Mouse (Mus musculus) stomach, postnatal 0 days (tissue): Measurements from ENCODE around the gene Omp.

ENCODE experiments used
- CTCF ChIP-seq: IDR thresholded peaks from 2 replicates; pipeline ENCODE4 v1.5.1; 2016; ENCODE audit warnings: antibody characterized with exemption, low read depth, mild to moderate bottlenecking, moderate library complexity
- EP300 ChIP-seq: optimal IDR thresholded peaks from 2 replicates; pipeline ENCODE3; 2016; ENCODE audit warnings: antibody characterized with exemption

- TF ChIP-seq CTCF (no peak), EP300 (no peak)
Observed at GRCm38 (mm10) chr7:98140597-98140996, 4.7 kb downstream of the Omp start.
